9 mouse cellular contexts compared by ENCODE assay signal in the genomic region with DNA sequence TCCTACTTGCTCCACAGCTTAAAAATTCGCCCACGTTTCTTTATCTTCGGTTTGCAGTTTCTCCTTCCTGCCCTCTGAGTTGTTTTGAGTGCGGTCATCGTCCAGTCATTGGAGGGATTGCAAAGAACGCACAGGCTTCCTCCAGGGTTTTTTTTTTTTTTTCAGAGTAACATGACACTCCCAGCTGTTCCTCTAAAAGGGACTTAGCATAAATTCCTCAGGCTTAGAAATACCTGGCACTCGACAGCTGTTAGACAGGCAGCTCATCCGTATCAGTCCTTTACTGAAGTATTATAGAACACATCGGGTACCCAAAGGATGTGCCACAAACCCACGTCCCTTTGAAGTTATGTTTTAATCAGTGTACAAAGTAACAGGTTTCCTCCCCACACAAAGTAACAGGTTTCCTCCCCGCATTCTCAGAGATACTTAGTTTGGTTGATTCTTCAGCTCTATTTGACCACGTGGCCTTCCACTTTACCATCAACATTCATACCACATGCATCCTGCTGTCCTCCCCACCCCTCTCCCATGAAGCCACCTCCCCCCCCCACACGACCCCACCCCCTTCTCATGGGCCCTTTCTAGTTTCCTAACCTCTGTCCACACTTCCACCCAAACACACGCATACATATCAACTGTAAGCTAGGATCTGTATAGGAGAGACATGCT. TPM values are rescaled to one million over a fixed set of nuclear protein-coding genes. Genes with fewer than 3 reads are reported as not detected.
DNase-seq lines count a peak whose midpoint lies in the region; ATAC-seq lines count a peak whose summit lies in the region.
"Had no signal": no experiment of that assay in that cellular context is flagged by ENCODE, and none has a peak within 500 bp of the region (broad histone marks: within the 10 kb centered on the region; RNA-seq: fewer than 3 reads in every experiment).

No protein-coding gene starts in this region.

- no peak for ATAC-seq in hindbrain, embryonic 16.5 days
- ATAC-seq in intestine, embryonic 16.5 days = peak; percentile 66
- peak; percentile 84 for ATAC-seq in megakaryocyte-erythroid progenitor cell, adult 5-6 weeks (replicated peaks; ENCODE audit: low FRiP score, low TSS enrichment, poor library complexity, severe bottlenecking)
- no peak for ATAC-seq in inflammation-experienced regulatory T-cells, adult 6 months

- H3K4me1 ChIP-seq in hindbrain, embryonic 10.5 days (replicated peaks) = peaks cover 33% of the 10 kb centered on the region
- no peaks in the 10 kb centered on the region for H3K4me1 ChIP-seq in hindbrain, embryonic 16.5 days (ENCODE audit: control insufficient read depth, insufficient read depth, low read depth, low read length)
- H3K4me1 ChIP-seq in intestine, embryonic 16.5 days (ENCODE audit: control insufficient read depth, insufficient read depth, low read length) = peaks cover 17% of the 10 kb centered on the region

- no peaks in the 10 kb centered on the region for H3K9me3 ChIP-seq in hindbrain, embryonic 10.5 days
- no peaks in the 10 kb centered on the region for H3K9me3 ChIP-seq in hindbrain, embryonic 16.5 days (ENCODE audit: control insufficient read depth, low read length)
- no peaks in the 10 kb centered on the region for H3K9me3 ChIP-seq in intestine, embryonic 16.5 days (ENCODE audit: control insufficient read depth, low read length)
- H3K9me3 ChIP-seq: neural tube, embryonic 13.5 days had no signal

- 17% methylated on average over 14 of the region's 14 CpGs for WGBS in hindbrain, embryonic 10.5 days
- WGBS in hindbrain, embryonic 16.5 days = 24% methylated on average over 14 of the region's 14 CpGs
- WGBS in intestine, embryonic 16.5 days = 11% methylated on average over 14 of the region's 14 CpGs

- DNase-seq in hindbrain, embryonic 10.5 days (ENCODE audit: low spot score) = peak; percentile 30
- DNase-seq in embryo, embryonic 11 days = peak; percentile 71
- no peak for DNase-seq in left cerebral cortex, postnatal 36 days (ENCODE audit: low spot score in 2 of 2)
- no peak for DNase-seq in layer of hippocampus, postnatal 36 days

- intact Hi-C loops in left cerebral cortex, postnatal 36 days (cut with DNase I) = no loop called here

- no peaks in the 10 kb centered on the region for H3K36me3 ChIP-seq in hindbrain, embryonic 10.5 days
- no peaks in the 10 kb centered on the region for H3K36me3 ChIP-seq in hindbrain, embryonic 16.5 days (ENCODE audit: control insufficient read depth, insufficient read depth, low read length)
- no peaks in the 10 kb centered on the region for H3K36me3 ChIP-seq in intestine, embryonic 16.5 days (ENCODE audit: control insufficient read depth, insufficient read depth, low read length)
- H3K36me3 ChIP-seq: neural tube, embryonic 13.5 days had no signal

- H3K27ac ChIP-seq in hindbrain, embryonic 10.5 days = peak overlapping the region; percentile 29; the same call in 1 of the 2 replicates
- no peak overlapping the region for H3K27ac ChIP-seq in hindbrain, embryonic 16.5 days (ENCODE audit: low read depth, low read length)
- H3K27ac ChIP-seq in intestine, embryonic 16.5 days (ENCODE audit: low read length) = peak overlapping the region; percentile 13
- H3K27ac ChIP-seq: neural tube, embryonic 13.5 days had no signal

- H3K4me3 ChIP-seq in hindbrain, embryonic 10.5 days = no peak overlapping the region; the same call in 1 of the 2 replicates
- no peak overlapping the region for H3K4me3 ChIP-seq in hindbrain, embryonic 16.5 days (ENCODE audit: low read length)
- H3K4me3 ChIP-seq in intestine, embryonic 16.5 days (ENCODE audit: low read length) = no peak overlapping the region
- H3K4me3 ChIP-seq: neural tube, embryonic 13.5 days had no signal

- no peak overlapping the region for H3K9ac ChIP-seq in hindbrain, embryonic 16.5 days (ENCODE audit: low read depth, low read length)
- H3K9ac ChIP-seq in intestine, embryonic 16.5 days (ENCODE audit: low read depth, low read length) = no peak overlapping the region
- H3K9ac ChIP-seq: neural tube, embryonic 13.5 days had no signal

- H3K4me2 ChIP-seq in hindbrain, embryonic 16.5 days (ENCODE audit: low read length) = no peak overlapping the region
- H3K4me2 ChIP-seq in intestine, embryonic 16.5 days (ENCODE audit: low read depth, low read length) = peak overlapping the region; percentile 31; the same call in 1 of the 2 replicates
- H3K4me2 ChIP-seq: neural tube, embryonic 13.5 days had no signal

- no peaks in the 10 kb centered on the region for H3K27me3 ChIP-seq in hindbrain, embryonic 10.5 days (ENCODE audit: insufficient read depth, poor library complexity, severe bottlenecking)
- H3K27me3 ChIP-seq in hindbrain, embryonic 16.5 days (replicated peaks; ENCODE audit: control insufficient read depth, insufficient read depth, low read length) = no peaks in the 10 kb centered on the region
- H3K27me3 ChIP-seq in intestine, embryonic 16.5 days (replicated peaks; ENCODE audit: control insufficient read depth, insufficient read depth, low read length) = no peaks in the 10 kb centered on the region
- H3K27me3 ChIP-seq: neural tube, embryonic 13.5 days had no signal

RNA-seq across cellular contexts. Expression of a gene that starts 7.7 kb away (rescaled TPM):
- polyA plus RNA-seq in hindbrain, embryonic 10.5 days (2016; fragmentation: Nextera tagmentation; extraction: Ambion mirVana) = 32.8 and 35.4 TPM in 2 replicates
- polyA plus RNA-seq in hindbrain, embryonic 16.5 days (2015; fragmentation: Nextera tagmentation; extraction: Ambion mirVana) = 5.9 and 9.1 TPM in 2 replicates
- 12.7 and 13.1 TPM in 2 replicates for polyA plus RNA-seq in intestine, embryonic 16.5 days (2015; fragmentation: Nextera tagmentation; extraction: Ambion mirVana)
- not detected in 2 replicates for total RNA-seq in megakaryocyte-erythroid progenitor cell, adult 5-6 weeks (2014; fragmentation: Nextera tagmentation)
- not detected in 2 replicates for total RNA-seq in megakaryocyte-erythroid progenitor cell, adult 5-6 weeks (2017)
- under 1 TPM; 0.43 to 0.44 TPM for total RNA-seq in left cerebral cortex, postnatal 36 days (2021)
- total RNA-seq in layer of hippocampus, postnatal 36 days (2021) = under 1 TPM; 0.35 to 0.46 TPM
- polyA plus RNA-seq in inflammation-experienced regulatory T-cells, adult 6 months (2017; shearing (Covaris generic)) = not detected

Comparison
In these comparisons a context has a peak if more than half of its experiments do, and no peak if none do; other contexts are left out.
1. DNase-seq: peak in hindbrain, embryonic 10.5 days (single experiment) and embryo, embryonic 11 days (single experiment); none in left cerebral cortex, postnatal 36 days (0 of 2) and layer of hippocampus, postnatal 36 days (0 of 2).
2. ATAC-seq: peak in intestine, embryonic 16.5 days (single experiment) and megakaryocyte-erythroid progenitor cell, adult 5-6 weeks (single experiment); none in hindbrain, embryonic 16.5 days (single experiment) and inflammation-experienced regulatory T-cells, adult 6 months (single experiment).